8 mouse cellular contexts compared by ENCODE assay signal in the genomic region with DNA sequence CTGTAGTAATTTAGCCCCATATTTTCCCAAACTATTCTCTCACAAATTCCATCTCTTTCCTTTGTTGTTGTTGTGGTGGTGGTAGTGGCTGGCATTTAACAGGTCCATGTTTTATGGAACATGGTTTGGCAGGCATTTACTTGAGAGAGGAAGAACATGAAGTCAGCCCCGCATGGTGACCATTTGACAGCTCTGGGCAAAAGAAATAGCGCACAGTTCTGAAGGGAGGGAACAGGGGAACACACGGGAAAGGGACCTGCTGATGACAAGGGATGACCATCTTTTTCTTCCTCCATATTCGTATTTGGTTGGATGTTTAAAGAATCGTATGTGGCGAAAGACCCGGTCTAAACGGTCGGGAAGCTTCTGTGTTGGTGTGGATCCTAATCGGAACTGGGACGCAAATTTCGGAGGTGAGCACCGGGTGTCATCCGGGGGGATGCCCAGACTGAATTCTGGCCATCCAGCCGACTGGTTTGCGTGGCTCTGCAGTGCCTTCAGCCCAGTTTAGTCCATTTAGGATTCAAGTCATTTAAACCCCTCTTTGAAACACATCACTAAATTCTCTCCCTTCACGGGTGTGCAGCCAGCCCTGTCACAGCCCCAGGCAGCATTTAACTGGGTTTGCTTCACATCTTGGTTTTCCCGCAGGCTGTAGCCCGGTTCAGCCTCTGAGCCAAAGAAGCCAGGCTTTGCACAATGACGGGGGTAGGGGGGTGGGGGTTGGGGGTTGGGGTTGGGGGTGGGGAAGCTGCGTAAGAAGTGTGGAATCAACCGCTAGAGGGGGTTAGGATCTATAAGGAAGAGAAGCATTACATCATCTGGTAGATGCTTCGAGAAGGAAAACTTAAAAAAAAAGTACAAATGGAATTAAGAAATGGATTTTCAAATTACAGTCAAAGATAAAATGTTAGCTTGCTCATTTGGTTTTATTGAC. TPM values are rescaled to one million over a fixed set of nuclear protein-coding genes. Genes with fewer than 3 reads are reported as not detected.
DNase-seq lines count a peak whose midpoint lies in the region; ATAC-seq lines count a peak whose summit lies in the region.

No protein-coding gene starts in this region.

- no peaks in the 10 kb centered on the region for H3K36me3 ChIP-seq in liver, embryonic 11.5 days (ENCODE audit: control insufficient read depth, insufficient read depth, low read length)
- H3K36me3 ChIP-seq in midbrain, embryonic 12.5 days, result no peaks in the 10 kb centered on the region

- peak overlapping the region; percentile 23; the same call in 1 of the 2 replicates for H3K4me2 ChIP-seq in liver, embryonic 11.5 days
- peak overlapping the region; percentile 46 for H3K4me2 ChIP-seq in midbrain, embryonic 12.5 days (replicated peaks)

- WGBS in liver, embryonic 11.5 days, result 25% methylated on average over 23 of the region's 23 CpGs
- WGBS in midbrain, embryonic 12.5 days, result 14% methylated on average over 23 of the region's 23 CpGs

- no peak overlapping the region for H3K27ac ChIP-seq in liver, embryonic 11.5 days (ENCODE audit: low read depth, low read length)
- H3K27ac ChIP-seq in midbrain, embryonic 12.5 days (replicated peaks), result peak overlapping the region; percentile 89

- H3K4me3 ChIP-seq in liver, embryonic 11.5 days (ENCODE audit: low read depth, low read length), result no peak overlapping the region
- H3K4me3 ChIP-seq in midbrain, embryonic 12.5 days, result peak overlapping the region; percentile 16

- no peak for ATAC-seq in liver, embryonic 11.5 days (replicated peaks; ENCODE audit: low FRiP score)
- peak; percentile 65; the same call in 1 of the 2 replicates for ATAC-seq in midbrain, embryonic 12.5 days (ENCODE audit: low FRiP score, low read depth)

- H3K9ac ChIP-seq in liver, embryonic 11.5 days (ENCODE audit: low read depth, low read length), result no peak overlapping the region
- H3K9ac ChIP-seq in midbrain, embryonic 12.5 days (replicated peaks), result peak overlapping the region; percentile 44; the same call in 1 of the 2 replicates

- H3K4me1 ChIP-seq in liver, embryonic 11.5 days (replicated peaks; ENCODE audit: control insufficient read depth, insufficient read depth, low read length), result peaks cover 8% of the 10 kb centered on the region
- peaks cover 47% of the 10 kb centered on the region for H3K4me1 ChIP-seq in midbrain, embryonic 12.5 days

- DNase-seq in liver, embryonic 11.5 days (ENCODE audit: low spot score), result no peak
- DNase-seq in liver, result no peak
- peak; percentile 32 to 44 for DNase-seq in cerebellum, postnatal 36 days
- DNase-seq in forelimb bud, embryonic 11.5 days (ENCODE audit: low read depth, low spot score), result peak; percentile 58
- DNase-seq in urinary bladder, adult 18-20 months (ENCODE audit: low spot score in 2 of 2), result no peak
- DNase-seq in gastrocnemius, adult 8-10 months (ENCODE audit: low spot score in 2 of 2), result no peak
- no peak for DNase-seq in kidney, adult 11 months

- H3K27me3 ChIP-seq in liver, embryonic 11.5 days (replicated peaks; ENCODE audit: control insufficient read depth, insufficient read depth, low read length), result peaks cover 39% of the 10 kb centered on the region
- no peaks in the 10 kb centered on the region for H3K27me3 ChIP-seq in midbrain, embryonic 12.5 days

- H3K9me3 ChIP-seq in liver, embryonic 11.5 days (ENCODE audit: control insufficient read depth, low read length), result no peaks in the 10 kb centered on the region
- 0 out of 2 replicates have a peak, but pooled peaks cover 3% of the 10 kb centered on the region for H3K9me3 ChIP-seq in midbrain, embryonic 12.5 days

RNA-seq across cellular contexts. Expression of a gene that starts 10.5 kb away (rescaled TPM):
- polyA plus RNA-seq in liver, embryonic 11.5 days (2014; fragmentation: Nextera tagmentation; extraction: Ambion mirVana), result 1.7 and 1.9 TPM in 2 replicates
- 5.8 and 6.7 TPM in 2 replicates for polyA plus RNA-seq in midbrain, embryonic 12.5 days (2016; fragmentation: Nextera tagmentation; extraction: Ambion mirVana)
- total RNA-seq in gastrocnemius, adult 8-10 months (2022), result under 1 TPM in 1 of 4 experiments, not detected in 3; 0.21 TPM

RNA-seq across cellular contexts. Expression of a gene that starts 16.3 kb away (rescaled TPM):
- 0.44 and 0.45 TPM in 2 replicates for polyA plus RNA-seq in liver, embryonic 11.5 days (2014; fragmentation: Nextera tagmentation; extraction: Ambion mirVana)
- 1.6 and 1.9 TPM in 2 replicates for polyA plus RNA-seq in midbrain, embryonic 12.5 days (2016; fragmentation: Nextera tagmentation; extraction: Ambion mirVana)
- total RNA-seq in gastrocnemius, adult 8-10 months (2022), result not detected

RNA-seq across cellular contexts. Expression of a gene that starts 42.3 kb away (rescaled TPM):
- 0.18 TPM in 1 of 2 replicates, not detected in the other for polyA plus RNA-seq in liver, embryonic 11.5 days (2014; fragmentation: Nextera tagmentation; extraction: Ambion mirVana)
- polyA plus RNA-seq in midbrain, embryonic 12.5 days (2016; fragmentation: Nextera tagmentation; extraction: Ambion mirVana), result 0.22 and 0.34 TPM in 2 replicates
- under 1 TPM in 1 of 4 experiments, not detected in 3; 0.36 TPM for total RNA-seq in gastrocnemius, adult 8-10 months (2022)

RNA-seq across cellular contexts. Expression of a gene that starts 42.3 kb away (rescaled TPM):
- polyA plus RNA-seq in liver, embryonic 11.5 days (2014; fragmentation: Nextera tagmentation; extraction: Ambion mirVana), result 44.2 and 49.2 TPM in 2 replicates
- 45.6 and 49.1 TPM in 2 replicates for polyA plus RNA-seq in midbrain, embryonic 12.5 days (2016; fragmentation: Nextera tagmentation; extraction: Ambion mirVana)
- total RNA-seq in gastrocnemius, adult 8-10 months (2022), result 10 to 100 TPM in 3 of 4 experiments, 1 to 10 TPM in 1; 9.2 to 12.5 (median 10.6) TPM

RNA-seq across cellular contexts. Expression of a gene that starts 58.9 kb away (rescaled TPM):
- polyA plus RNA-seq in liver, embryonic 11.5 days (2014; fragmentation: Nextera tagmentation; extraction: Ambion mirVana), result 0.14 TPM in 1 of 2 replicates, not detected in the other
- polyA plus RNA-seq in midbrain, embryonic 12.5 days (2016; fragmentation: Nextera tagmentation; extraction: Ambion mirVana), result 0.14 and 0.30 TPM in 2 replicates
- total RNA-seq in gastrocnemius, adult 8-10 months (2022), result not detected

Comparison
In these comparisons a context has a peak if more than half of its experiments do, and no peak if none do; other contexts are left out.
1. DNase-seq: peak in cerebellum, postnatal 36 days (2 of 2) and forelimb bud, embryonic 11.5 days (single experiment); none in liver, embryonic 11.5 days (single experiment), liver (single experiment), urinary bladder, adult 18-20 months (0 of 2), gastrocnemius, adult 8-10 months (0 of 2) and kidney, adult 11 months (single experiment).